Mouse (Mus musculus): ENCODE results near the gene Ap2a2.

Ap2a2 gene

DNA sequence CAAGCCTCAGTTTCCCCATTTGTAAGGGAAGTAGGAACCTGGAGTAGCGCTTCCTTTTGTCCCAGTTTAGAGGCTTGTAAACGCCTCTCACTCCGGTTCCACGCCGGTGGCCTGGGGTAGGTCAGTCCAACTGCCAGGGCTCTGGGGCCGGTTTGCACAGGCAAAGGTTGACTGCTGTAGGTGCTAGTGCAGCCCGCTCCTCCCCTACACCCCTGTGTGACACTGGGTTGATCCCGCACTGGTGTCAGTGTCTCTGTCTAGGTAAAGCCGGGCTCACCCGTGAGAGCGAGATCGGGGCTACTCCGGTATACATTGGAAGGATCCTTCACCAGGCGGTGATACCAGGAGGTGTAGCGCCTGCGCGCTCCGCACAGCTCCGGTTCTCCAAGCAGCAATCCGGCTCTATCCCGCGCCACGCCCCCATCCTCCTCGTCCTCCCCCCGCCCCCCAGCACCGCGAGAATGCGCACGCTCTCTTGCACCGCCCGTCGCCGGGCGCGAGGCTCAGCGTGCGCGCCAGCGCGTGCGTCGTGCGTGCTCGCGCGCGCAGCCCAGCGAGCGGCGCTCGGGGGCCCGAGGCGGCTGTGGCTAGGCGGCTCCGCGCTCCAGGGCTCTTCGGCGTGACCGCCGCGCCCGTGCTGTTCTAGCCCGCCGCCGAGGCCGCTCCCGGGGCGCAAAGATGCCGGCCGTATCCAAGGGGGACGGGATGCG is at the start of gene Ap2a2:
TSS of gene Ap2a2 (plus strand) at position 492 of the 710 bp plus-strand sequence.
- peak; percentile 99 for DNase-seq

DNA sequence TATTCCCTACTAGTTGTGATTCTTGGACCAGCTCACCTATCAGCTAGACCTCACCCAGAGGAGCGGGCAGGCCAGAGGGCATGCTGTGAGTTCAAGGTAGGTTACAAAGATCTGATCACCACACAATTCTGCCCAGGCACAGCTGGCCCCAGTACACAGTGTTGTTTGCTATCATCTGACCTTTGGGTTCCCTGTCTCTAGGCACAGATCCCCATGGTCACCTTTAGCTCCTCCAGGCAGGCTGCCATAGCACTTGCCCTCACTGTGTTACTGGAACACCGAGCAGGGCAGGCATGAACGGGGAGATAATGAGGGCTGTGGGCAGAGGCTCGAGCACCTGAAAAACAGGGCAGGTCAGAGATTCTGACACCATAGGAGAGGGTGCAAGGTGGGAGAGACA is 44.3 kb upstream of the Ap2a2 start:
- DNase-seq, result no peak

DNA sequence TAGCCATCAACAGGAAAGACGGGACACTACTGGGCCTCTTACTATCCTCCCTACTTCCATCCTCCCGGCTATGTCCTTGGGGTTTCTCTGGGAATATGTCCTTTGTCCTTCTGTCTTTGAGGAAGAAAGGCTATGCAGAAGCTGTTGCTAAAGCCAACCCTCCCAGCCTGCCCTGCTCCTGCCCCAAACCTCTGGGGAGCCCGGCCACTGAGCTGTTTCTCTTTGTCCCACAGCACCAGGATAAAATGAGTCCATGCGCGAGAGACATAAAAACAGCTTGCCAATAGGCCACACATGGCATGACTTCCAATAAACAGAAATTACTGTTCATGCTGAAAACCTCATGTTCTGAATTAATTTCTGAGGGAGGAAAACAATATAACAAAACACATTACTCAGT is 43.7 kb upstream of the Ap2a2 start:
- DNase-seq, result no peak

GRCm38 (mm10) chr7:141518926-141519325 is 43.0 kb upstream of the Ap2a2 start:
- DNase-seq, result no peak

GRCm38 (mm10) chr7:141519795-141520194 is 42.2 kb upstream of the Ap2a2 start:
- no peak for DNase-seq

DNA sequence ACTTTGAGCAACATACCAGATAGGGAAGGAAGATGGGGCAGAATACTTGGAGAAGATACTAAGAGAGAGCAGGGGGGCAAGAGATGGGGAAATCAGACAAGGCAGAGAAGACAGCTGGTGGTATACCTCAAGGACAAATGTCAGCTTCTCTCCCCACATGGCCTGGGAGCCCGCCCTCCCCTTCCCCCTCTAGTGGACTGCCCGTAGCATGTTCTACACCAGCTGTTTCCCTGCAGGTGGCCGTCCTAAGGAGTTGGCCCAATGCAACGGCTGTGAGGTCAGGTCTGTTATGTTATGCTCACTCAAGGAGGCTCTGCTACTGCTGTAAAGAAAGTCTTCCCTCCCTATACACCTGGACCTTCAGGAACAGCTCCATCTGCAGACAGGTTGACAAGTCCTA is 39.0 kb upstream of the Ap2a2 start:
- DNase-seq, result peak; percentile 6

- no peak for DNase-seq
These were observed 37.7 kb upstream of the Ap2a2 start for GRCm38 (mm10) chr7:141524271-141524670.

DNA sequence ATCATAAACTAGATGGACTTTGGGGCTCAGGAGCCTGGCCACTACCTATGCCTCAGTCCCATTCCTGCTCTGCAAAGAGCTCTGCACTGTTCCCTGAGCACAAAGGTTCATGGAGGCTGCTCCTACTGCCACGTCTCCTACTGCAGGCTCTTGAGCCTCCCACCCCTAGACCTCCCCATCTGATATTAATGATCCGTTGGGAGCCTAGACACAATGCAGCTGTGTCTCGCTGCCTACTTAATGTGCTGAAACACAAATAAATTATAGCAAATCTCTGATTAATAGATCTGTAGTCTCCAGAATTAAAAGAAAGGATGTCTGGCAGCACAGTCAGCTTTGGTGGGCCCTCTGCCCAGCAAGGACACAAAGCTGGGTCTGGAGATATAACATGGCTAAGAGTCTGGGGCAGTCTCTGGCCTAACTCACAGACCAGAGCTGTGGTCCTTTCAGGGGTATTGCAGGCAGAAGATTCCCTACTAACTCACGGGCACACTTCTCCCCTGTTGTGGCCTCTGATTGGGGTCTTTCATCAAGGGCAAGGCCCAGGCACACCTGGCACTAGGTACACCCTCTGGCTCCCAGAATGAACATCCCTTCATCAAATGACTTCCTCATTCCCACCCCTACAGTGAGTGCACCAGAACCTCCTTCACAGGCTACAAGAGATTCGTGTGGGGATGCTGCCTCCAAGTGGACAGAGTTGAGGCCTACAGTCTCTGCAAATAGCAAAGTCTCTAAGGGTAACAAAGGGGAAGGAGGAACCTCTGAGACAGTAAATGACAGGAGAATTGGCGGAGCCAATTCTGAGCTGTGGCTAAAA is 37.0 kb upstream of the Ap2a2 start:
- peak; percentile 80 for DNase-seq

GRCm38 (mm10) chr7:141525580-141525925 is 36.4 kb upstream of the Ap2a2 start:
- no peak for DNase-seq

- no peak for DNase-seq
These were observed 26.4 kb upstream of the Ap2a2 start for GRCm38 (mm10) chr7:141535570-141535969.

DNA sequence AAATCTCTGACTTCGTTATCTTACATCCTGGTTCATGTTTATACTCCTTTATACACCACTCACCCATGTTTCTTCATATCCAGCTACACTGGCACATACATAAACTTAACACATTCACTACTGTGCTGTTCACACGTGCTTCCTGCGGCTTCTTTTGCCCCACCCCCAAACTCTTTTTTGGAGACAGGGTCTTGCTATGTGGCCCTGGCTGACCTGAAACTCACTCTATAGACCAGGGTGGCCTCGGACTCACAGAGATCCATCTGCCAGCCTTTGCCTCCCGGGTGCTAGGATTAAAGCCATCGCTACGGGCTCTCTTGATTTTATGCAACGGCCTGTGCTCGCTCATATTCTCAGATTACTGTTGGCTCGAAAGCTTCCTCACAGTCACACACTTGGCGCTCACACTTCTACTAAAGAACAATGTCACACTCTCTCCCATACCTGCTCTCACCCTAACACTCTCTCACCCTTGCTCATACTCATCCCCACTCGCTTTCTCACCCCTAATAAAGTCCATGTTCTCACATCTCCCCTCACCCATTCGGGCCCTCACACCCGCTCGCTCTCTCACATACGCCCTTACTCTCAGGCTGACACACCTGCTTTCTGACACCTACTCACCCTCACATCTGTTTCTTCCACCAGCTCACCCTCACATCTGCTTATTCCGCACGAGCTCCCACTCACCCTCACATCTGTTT is 23.0 kb upstream of the Ap2a2 start:
- DNase-seq, result peak; percentile 13

GRCm38 (mm10) chr7:141539556-141540311 is 22.2 kb upstream of the Ap2a2 start, which contains the start of gene Chid1:
Gene Chid1, minus strand, starts transcription at chr7:141539857.
- peak; percentile 100 for DNase-seq

DNA sequence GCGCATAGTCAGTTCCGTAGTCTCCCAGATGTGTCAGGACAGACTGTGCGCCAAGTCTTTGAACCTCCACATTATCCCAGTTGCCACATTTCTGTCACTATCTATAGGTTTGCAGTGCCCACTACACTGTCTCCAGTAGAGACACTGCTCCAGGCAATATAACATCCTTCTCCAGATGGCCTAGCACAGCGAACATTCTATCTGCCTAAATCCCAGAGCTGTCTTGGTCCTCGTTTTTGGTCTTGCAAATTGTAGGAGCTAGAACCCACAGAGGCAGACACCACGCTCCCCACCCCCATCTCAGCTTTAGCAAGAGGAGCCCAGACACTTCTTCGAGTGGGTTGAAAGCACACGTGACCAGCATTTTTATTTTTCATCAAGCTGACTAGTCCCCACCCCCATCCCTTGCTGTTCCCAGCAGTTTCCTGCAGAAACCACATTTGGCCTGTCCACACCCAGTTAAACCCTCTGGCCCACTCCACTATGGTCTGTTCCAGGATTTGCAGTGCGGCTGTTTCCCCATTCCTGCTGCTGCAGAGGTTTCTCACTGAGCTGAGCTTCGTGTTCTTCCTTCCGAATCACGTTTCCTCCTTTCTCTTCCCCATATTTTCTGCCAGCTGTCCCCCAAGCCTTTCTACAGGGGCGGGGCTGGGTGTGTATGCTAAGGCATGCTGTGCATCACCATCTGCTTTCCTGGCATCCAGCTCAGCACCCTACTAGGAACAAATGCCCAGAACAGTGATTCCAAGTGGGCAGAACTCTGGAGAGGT is 21.5 kb upstream of the Ap2a2 start:
- no peak for DNase-seq

- no peak for DNase-seq
These were observed 20.3 kb upstream of the Ap2a2 start for GRCm38 (mm10) chr7:141541681-141542080.

DNA sequence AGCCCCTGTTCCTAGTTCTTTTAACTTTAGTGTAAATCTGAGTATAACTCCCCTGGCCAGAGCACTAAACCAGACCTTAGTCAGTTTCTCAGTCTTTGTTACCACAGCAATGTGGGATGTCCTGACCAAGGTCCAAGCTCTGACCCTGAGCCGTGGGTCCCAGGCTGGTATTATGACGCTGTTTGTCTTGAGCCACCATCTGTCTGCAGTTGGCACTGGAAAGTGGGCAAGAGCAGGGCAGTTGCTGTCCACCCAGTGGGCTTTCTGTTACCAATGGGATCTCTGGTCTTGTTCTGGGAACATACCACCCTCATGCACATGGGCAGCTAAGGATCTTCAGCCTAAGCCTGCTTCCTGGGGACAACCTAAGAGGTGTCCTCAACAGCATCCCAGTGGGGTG is 19.4 kb upstream of the Ap2a2 start:
- no peak for DNase-seq

- no peak for DNase-seq
These were observed 17.3 kb upstream of the Ap2a2 start for GRCm38 (mm10) chr7:141544654-141545053.

- no peak for DNase-seq
These were observed 12.4 kb upstream of the Ap2a2 start for GRCm38 (mm10) chr7:141549432-141550061.

GRCm38 (mm10) chr7:141550464-141550863 is 11.5 kb upstream of the Ap2a2 start:
- no peak for DNase-seq

GRCm38 (mm10) chr7:141558329-141558776 is 3.6 kb upstream of the Ap2a2 start:
- DNase-seq, result no peak

- no peak for DNase-seq
These were observed 3.0 kb upstream of the Ap2a2 start for GRCm38 (mm10) chr7:141558946-141559345.

DNA sequence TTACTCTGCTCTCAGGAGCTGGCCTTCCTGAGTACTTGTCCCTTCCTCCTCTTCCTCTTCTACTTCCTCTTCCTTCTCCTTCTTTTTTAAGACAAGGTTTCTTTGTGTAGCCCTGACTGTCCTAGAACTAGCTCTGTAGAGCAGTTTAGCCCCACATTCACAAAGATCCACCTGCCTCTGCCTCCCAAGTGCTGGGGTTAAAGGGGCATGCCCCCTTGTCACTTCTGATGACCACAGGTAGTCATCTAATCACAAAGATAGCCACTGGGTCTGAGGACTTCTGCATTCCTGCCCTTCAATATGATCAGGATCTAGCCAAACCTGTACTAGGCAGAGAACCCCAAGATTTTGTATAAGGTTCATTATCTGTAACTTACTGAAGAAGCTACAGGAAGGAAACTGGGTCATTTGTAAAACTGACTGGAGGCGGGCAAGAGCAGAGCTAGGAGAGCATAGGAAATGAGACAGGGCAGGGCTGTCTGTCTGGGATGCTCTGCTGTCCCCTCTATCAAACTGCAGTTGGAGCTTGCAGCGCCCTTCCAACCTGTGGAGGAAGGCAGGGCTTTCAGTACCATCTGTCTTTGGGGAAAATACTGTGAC is 2.1 kb upstream of the Ap2a2 start:
- no peak for DNase-seq
